Mouse (Mus musculus) lung, postnatal 0 days (tissue): ENCODE data around the gene Skor1. TPM values are rescaled to one million over a fixed set of nuclear protein-coding genes. Genes with fewer than 3 reads are reported as not detected.

Experiments used
- ATAC-seq: fragments of 200-750 bp; cut with Nextera tagmentation; 2 replicates; pipeline ENCODE4 v1.8.0; 2017; ENCODE audit warnings: moderate library complexity
- DNase-seq: peaks from one replicate; pipeline ENCODE4 v3.0.0-alpha.2; 2016; ENCODE audit warnings: low spot score
- H3K27ac ChIP-seq: fragments of 300-500 bp; sonication (generic); 2 replicates; pipeline ENCODE4 v1.5.1; 2014; ENCODE audit warnings: antibody characterized with exemption, mild to moderate bottlenecking, low read length, mixed read lengths
- H3K27me3 ChIP-seq: fragments of 300-500 bp; sonication (generic); replicated peaks from 2 replicates; pipeline ENCODE4 v1.6.1; 2014; ENCODE audit warnings: low read length, mixed read lengths; ENCODE audit not compliant: insufficient read depth
- H3K36me3 ChIP-seq: fragments of 300-500 bp; sonication (generic); 2 replicates; pipeline ENCODE4 v1.6.1; 2014; ENCODE audit warnings: low read length, mixed read lengths; ENCODE audit not compliant: insufficient read depth
- H3K4me1 ChIP-seq: fragments of 300-500 bp; sonication (generic); 2 replicates; pipeline ENCODE4 v1.6.1; 2014; ENCODE audit warnings: antibody characterized with exemption, low read depth, low read length, mixed read lengths; ENCODE audit not compliant: insufficient read depth
- H3K4me2 ChIP-seq: fragments of 300-500 bp; sonication (generic); replicated peaks from 2 replicates; pipeline ENCODE4 v1.6.1; 2014; ENCODE audit warnings: low read depth, mild to moderate bottlenecking, low read length, moderate library complexity, mixed read lengths
- H3K4me3 ChIP-seq: fragments of 300-500 bp; sonication (generic); 2 replicates; pipeline ENCODE4 v1.5.1; 2014; ENCODE audit warnings: low read depth, low read length
- H3K9ac ChIP-seq: fragments of 300-500 bp; sonication (generic); replicated peaks from 2 replicates; pipeline ENCODE4 v1.6.1; 2014; ENCODE audit warnings: low read depth, mild to moderate bottlenecking
- H3K9me3 ChIP-seq: fragments of 300-500 bp; sonication (generic); 2 replicates; pipeline ENCODE4 v1.6.1; 2016; ENCODE audit warnings: low read length, mixed read lengths
- CTCF ChIP-seq: IDR thresholded peaks from 2 replicates; pipeline ENCODE4 v1.5.1; 2016; ENCODE audit warnings: antibody characterized with exemption, mild to moderate bottlenecking
- EP300 ChIP-seq: IDR thresholded peaks from 2 replicates; pipeline ENCODE4 v1.6.1; 2016; ENCODE audit warnings: antibody characterized with exemption, mild to moderate bottlenecking, control low read depth
- WGBS: fragments of 180-500 bp; shearing (Covaris S2); extraction: QIAGEN DNeasy Blood & Tissue Kit; methylation state at CpG from one replicate; pipeline ENCODE4 v1.1.7; 2014; 5-methylcytosine and 5-hydroxymethylcytosine counted together
- polyA plus RNA-seq: library from polyadenylated mRNA; unstranded; fragments of >200 nt; fragmentation: Nextera tagmentation; extraction: Ambion mirVana; gene quantifications from 2 replicates; pipeline ENCODE4 v1.2.1, GENCODE M21; 2015

Skor1 gene
- polyA plus RNA-seq, 1 experiment from 2014 or later: 0.04 TPM

DNA sequence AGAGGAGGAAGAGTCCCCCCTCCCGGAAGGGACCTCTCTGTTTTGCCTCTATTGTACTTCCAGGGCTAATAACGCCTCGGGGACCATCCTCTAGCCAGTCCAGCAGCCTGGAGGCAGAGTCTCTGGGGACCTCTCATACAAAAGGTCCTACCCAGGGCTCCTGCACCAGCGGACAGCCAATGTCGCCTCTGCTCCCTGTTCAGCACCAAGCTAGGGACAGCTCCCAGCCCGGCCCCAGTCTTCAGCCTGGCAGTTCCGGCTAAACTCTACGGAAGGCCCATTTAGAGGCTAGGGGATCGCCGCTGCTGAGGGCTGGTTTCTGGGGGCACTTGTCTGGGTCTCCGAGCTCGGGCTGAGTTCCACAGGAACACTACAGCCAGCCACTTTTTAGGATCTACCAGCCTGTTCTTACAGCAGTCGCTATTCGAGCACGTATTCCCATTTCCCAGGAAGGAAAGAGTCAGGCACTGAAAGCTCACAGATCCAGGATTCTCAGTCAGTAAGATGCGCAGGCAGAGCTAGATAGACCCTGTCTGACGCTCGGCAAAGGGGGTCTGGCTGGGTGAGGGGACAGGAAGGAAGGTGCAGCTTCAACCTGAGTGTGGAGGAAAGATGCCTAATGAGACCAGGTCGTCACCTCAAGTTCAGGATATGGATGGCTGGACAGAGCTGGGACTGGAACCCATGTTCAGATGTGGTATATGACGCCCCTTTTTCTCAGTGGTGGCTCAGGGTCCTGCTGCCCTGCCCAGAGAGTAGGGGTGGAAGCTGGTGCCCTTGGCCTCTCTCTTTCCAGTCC is 2.5 kb upstream of the Skor1 start:
- ATAC-seq (peak; percentile 82), DNase-seq (peak; percentile 79)
- TF ChIP-seq CTCF (no peak), EP300 (no peak)
- no peak overlapping the region for H3K27ac ChIP-seq
- H3K4me1 ChIP-seq: peaks cover 5% of the 10 kb centered on the region
- H3K9ac ChIP-seq: no peak overlapping the region
- H3K4me3 ChIP-seq: no peak overlapping the region
- H3K27me3 ChIP-seq: peaks cover 70% of the 10 kb centered on the region
- no peak overlapping the region for H3K4me2 ChIP-seq
- no peaks in the 10 kb centered on the region for H3K9me3 ChIP-seq
- H3K36me3 ChIP-seq: no peaks in the 10 kb centered on the region
- 3% methylated on average over 20 of the region's 20 CpGs for WGBS

DNA sequence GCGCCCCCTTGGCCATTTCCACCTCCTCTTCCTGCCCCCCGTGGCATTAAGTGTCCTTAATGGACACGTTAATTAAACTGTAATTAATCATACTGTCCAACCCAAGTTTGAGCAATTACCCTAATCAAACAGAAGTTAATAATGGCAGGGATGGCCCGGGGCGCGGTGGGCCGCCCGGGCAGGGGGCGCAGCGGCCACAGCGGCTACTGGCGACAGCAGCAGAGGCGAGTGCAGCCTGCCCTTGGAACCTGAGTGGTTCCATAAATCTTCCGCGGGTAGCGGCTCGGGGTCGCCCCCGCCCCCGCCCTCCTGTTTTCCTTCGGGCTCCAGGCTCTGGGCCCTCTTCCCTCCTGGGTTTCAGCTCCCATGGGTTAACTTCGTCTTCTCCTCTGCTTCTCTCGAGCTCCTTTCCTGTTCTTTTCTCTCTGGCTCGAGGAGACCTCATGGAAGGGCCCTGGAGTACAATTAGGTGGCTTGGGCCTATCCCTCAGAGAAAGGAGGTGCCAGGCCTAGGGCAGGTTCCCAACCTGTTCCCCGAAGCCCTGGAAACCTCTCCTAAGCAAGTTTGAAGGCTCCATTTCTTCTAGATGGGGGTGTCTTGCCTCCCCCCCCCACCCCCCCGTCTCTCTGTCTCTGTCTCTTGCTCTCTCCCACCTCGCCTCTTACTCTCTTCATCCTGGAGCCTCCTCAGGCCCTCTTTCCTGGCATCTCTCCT is 1.5 kb upstream of the Skor1 start:
- peaks cover 5% of the 10 kb centered on the region for H3K4me1 ChIP-seq
- H3K36me3 ChIP-seq: no peaks in the 10 kb centered on the region
- no peak overlapping the region for H3K4me2 ChIP-seq
- no peak overlapping the region for H3K9ac ChIP-seq
- TF ChIP-seq EP300: no peak
- TF ChIP-seq CTCF: no peak
- H3K4me3 ChIP-seq: no peak overlapping the region
- DNase-seq (no peak), ATAC-seq (no peak)
- 1% methylated on average over 26 of the region's 27 CpGs for WGBS
- no peak overlapping the region for H3K27ac ChIP-seq
- H3K27me3 ChIP-seq: peaks cover 80% of the 10 kb centered on the region
- H3K9me3 ChIP-seq: no peaks in the 10 kb centered on the region

DNA sequence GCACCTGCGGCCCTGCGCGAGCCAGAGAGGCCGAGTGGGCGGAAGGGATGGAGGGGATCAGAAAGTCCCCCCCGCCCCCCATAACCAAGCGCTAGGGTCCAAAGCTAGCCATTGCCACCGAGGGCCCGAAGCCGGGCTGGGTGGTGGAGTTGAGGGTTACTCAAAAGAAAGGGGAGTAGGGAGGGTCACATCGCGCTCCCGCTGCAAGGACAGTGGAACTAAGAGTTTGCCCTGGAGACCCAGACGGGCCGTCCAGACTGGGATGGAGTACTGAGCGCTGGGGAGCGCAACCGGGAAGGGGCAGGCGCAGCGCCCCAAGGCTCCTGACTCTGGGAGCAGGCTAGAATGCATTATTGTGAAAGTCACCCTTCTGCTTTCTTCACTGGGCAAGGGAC is 608 bp upstream of the Skor1 start:
- ATAC-seq: no peak
- no peak overlapping the region for H3K9ac ChIP-seq
- H3K27ac ChIP-seq: no peak overlapping the region
- H3K4me2 ChIP-seq: peak overlapping the region; percentile 68
- peaks cover 5% of the 10 kb centered on the region for H3K4me1 ChIP-seq
- no peaks in the 10 kb centered on the region for H3K9me3 ChIP-seq
- TF ChIP-seq EP300: no peak
- TF ChIP-seq CTCF: no peak
- peaks cover 89% of the 10 kb centered on the region for H3K27me3 ChIP-seq
- DNase-seq: no peak
- WGBS: 4% methylated on average over 20 of the region's 20 CpGs
- peak overlapping the region; percentile 38 for H3K4me3 ChIP-seq
- H3K36me3 ChIP-seq: no peaks in the 10 kb centered on the region

DNA sequence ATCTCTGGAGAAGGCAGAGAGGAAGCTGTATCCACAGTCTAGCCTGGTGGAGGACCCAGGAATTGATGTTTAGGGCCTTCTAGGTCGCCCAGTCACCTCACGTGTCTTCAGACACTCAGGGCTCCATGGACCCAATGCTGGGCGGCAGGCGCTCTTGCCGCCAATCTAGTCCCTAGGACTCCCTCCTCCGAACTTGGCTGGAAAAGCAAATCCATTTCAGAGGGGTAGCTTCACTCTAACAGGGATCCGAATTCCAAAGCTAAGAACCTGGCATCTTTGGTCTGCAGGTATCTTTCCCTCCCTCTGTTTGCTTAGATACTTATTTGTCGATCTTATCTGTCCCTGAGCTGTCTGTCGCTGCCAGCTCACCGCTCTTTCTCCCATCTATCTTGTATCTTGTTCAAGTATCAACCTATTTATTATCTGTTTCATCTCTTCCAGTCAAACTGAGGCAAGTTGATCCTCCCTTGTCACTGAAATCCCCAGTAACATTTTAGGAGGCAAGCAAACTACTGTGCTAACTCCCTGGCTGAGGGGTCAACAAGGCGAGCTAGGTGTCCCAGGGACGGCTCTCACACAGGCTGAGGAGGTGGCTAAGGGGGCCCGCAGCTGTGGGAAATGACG is 863 bp downstream of the Skor1 start:
- no peaks in the 10 kb centered on the region for H3K9me3 ChIP-seq
- ATAC-seq: no peak
- peaks cover 98% of the 10 kb centered on the region for H3K27me3 ChIP-seq
- DNase-seq: no peak
- whole genome bisulfite sequencing: 1% methylated on average over 14 of the region's 14 CpGs
- no peak overlapping the region for H3K9ac ChIP-seq
- TF ChIP-seq EP300 (no peak), CTCF (no peak)
- H3K4me1 ChIP-seq: peaks cover 5% of the 10 kb centered on the region
- H3K36me3 ChIP-seq: no peaks in the 10 kb centered on the region
- H3K4me2 ChIP-seq: no peak overlapping the region
- H3K27ac ChIP-seq: no peak overlapping the region
- 0 out of 2 replicates have a peak overlapping the region, but pooled peaks have one; percentile 38 for H3K4me3 ChIP-seq

DNA sequence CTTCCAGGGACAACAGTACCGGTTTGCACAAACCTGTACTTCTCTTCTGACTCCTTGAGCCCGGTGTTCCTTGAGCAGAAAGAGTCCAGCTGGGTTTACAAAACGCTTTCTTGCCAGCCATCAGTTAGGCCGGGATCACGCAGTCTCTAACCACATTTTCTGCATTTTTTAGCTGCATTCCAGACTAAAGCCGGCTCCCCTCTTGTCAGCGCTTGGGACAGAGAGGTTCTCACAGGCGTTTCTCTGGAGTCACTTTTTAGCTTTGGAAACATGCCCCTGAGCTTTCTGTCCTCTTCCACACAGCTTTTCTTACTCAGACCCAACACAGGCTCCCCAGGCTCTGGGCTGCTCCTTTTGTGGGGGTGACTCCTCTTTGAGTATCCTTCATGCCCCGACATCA is 1.5 kb downstream of the Skor1 start:
- WGBS: 2% methylated on average over 9 of the region's 9 CpGs
- Histone ChIP-seq H3K4me2 (no peak overlapping the region), H3K36me3 (no peaks in the 10 kb centered on the region), H3K9ac (no peak overlapping the region), H3K9me3 (no peaks in the 10 kb centered on the region), H3K27me3 (peaks cover 98% of the 10 kb centered on the region), H3K4me3 (no peak overlapping the region), H3K27ac (no peak overlapping the region), H3K4me1 (peaks cover 5% of the 10 kb centered on the region)
- TF ChIP-seq EP300: no peak
- no peak for TF ChIP-seq CTCF
- ATAC-seq (no peak), DNase-seq (no peak)

DNA sequence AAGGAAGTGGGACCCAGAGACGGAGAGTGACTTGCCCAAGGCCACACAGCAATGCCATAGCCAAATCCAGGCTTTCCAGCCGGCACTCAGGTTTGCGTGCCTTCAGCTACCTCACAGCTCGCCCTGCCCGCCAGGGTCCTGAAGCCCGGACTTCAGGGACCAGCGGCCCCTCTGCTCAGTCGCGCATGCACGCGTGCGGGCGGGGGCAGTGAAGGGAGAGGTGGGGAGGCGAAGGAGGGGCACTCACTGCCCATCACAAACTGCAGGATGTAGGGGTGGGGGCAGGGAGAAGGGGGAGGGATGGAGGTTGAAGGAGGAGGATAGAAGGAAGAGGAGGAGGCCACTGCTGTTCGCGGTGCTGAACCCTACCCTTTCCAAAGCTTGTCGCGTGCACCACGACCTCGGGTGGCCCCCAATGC is 1.9 kb downstream of the Skor1 start:
- Histone ChIP-seq H3K27ac (no peak overlapping the region), H3K9ac (no peak overlapping the region), H3K4me1 (peaks cover 5% of the 10 kb centered on the region), H3K27me3 (peaks cover 98% of the 10 kb centered on the region), H3K4me2 (peak overlapping the region; percentile 33; the same call in 1 of the 2 replicates), H3K4me3 (peak overlapping the region; percentile 19; the same call in 1 of the 2 replicates), H3K36me3 (no peaks in the 10 kb centered on the region), H3K9me3 (no peaks in the 10 kb centered on the region)
- 0% methylated on average over 20 of the region's 20 CpGs for WGBS
- ATAC-seq (no peak), DNase-seq (no peak)
- TF ChIP-seq CTCF: no peak
